Mouse (Mus musculus) left cerebral cortex, adult 2 months (tissue): ENCODE data around the gene Eif5a2. TPM values are rescaled to one million over a fixed set of nuclear protein-coding genes. Genes with fewer than 3 reads are reported as not detected.

Source experiments
- DNase-seq, 2 experiments: peaks; one replicate each; pipeline ENCODE4 v3.0.0; 2021 to 2022; ENCODE audit warnings: low spot score in 2 of 2, mixed read lengths in 1 of 2; ENCODE audit errors: extremely low spot score in 1 of 2
- H3K27ac ChIP-seq: fragments of 200-600 bp; 2 replicates; pipeline ENCODE4 v1.8.1; 2022
- H3K4me3 ChIP-seq: fragments of 200-600 bp; 2 replicates; pipeline ENCODE4 v1.8.1; 2022
- CTCF ChIP-seq: fragments of 200-600 bp; IDR thresholded peaks from 2 replicates; pipeline ENCODE4 v1.8.1; 2022; ENCODE audit warnings: antibody characterized with exemption, mild to moderate bottlenecking, moderate library complexity
- intact Hi-C: fragments of 180-260 bp; cut with DNase I; formaldehyde crosslinking; loops from one replicate; pipeline ENCODE4 v1.15.1; 2025
- long read RNA-seq, 2 experiments: library from polyadenylated mRNA; stranded (forward); transcript quantifications; one replicate each; pipeline ENCODE4 v2.0.0; 2021; ENCODE audit warnings: borderline mapping rate in 2 of 2
- total RNA-seq, 2 experiments: library from RNA; stranded (reverse); gene quantifications; 2 replicates each; pipeline ENCODE4 v1.2.3; 2021

The Eif5a2 gene
- total RNA-seq: 10 to 100 TPM; 32.8 to 36.7 TPM
- long read RNA-seq, experiment 1, full-length matches to known transcripts: 57 of 68 reads
- long read RNA-seq, experiment 1, partial matches to known transcripts: 11 of 68 reads
- long read RNA-seq, experiment 1, other reads (novel, unspliced or antisense): 0 of 68 reads
- long read RNA-seq, experiment 2, full-length matches to known transcripts: 64 of 69 reads
- long read RNA-seq, experiment 2, partial matches to known transcripts: 1 of 69 reads
- long read RNA-seq, experiment 2, other reads (novel, unspliced or antisense): 4 of 69 reads

DNA sequence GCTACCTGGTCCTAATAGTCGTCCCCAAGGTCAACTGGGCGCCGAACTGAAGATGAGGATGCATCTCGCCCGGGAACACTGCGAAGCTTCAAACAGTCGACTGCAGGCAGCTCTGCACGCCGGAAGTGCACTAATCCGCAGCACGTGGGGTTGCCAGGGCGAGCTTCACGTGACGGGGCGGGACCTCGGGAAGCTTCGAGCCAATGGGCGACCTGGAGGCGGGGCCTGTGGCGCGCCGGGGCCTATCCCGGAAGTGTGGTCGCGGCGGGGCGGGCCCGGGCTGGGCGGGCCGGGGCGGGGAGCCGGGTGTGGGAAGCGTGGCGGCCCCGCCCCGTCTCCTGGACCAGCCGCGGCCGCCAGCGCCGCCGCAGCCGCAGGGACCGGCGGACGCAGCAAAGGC lies at the start of gene Eif5a2:
Eif5a2 (plus strand) TSS at position 283 of the 400 bp plus-strand sequence.
- peak within 1 kb of the TSS; percentile 57 for H3K27ac ChIP-seq
- intact Hi-C loops: loop anchor here (1.0 kb wide), 1 partner anchor 25 kb away; no protein-coding TSS in a partner anchor

DNA sequence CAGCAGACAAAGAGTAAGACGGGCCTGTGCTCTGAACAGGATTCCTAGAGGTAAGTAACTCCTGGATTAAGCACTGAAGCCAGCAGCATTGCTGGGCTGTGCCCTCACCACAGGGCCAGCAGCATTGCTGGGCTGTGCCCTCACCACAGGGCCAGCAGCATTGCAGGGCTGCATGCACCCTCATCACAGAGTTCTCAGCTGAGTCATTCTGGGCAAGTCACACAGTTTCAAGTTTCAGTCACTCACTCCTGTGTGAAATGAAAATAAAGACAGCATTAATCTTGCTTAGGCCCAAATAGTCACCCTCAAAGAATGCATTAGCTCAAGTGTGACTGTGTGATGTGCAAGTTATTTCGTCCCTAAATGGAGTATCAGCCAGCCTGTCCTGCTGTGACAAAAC lies 46.4 kb upstream of the Eif5a2 start:
- H3K4me3 ChIP-seq: no peak overlapping the region
- no peak for TF ChIP-seq CTCF
- no peak overlapping the region for H3K27ac ChIP-seq
- intact Hi-C loops: no loop called here
- no peak for DNase-seq

More for the DNA sequence above, at the start of gene Eif5a2:
- no peak for TF ChIP-seq CTCF
- peak within 1 kb of the TSS; percentile 88 for H3K4me3 ChIP-seq
- peak; percentile 91 to 93 for DNase-seq

DNA sequence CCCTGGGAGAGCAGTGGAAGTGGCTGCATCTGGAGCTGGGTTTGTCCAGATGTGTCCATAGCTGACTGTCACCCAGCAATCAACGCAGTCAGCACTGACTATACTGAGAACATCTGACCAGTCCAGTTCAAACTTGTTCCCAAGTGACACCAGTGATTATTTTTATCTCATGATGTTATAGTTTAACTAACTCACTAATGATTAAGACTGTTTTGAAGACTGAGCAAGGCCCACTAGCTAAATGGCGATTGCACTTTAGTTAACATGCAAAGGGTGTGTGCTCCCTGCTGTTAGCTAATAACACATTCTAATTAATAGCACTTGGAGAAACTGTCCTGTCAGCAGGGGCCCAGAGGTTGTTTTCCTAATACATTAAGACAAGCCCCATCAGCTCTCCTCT lies 44.1 kb upstream of the Eif5a2 start:
- intact Hi-C loops: no loop called here
- no peak overlapping the region for H3K4me3 ChIP-seq
- H3K27ac ChIP-seq: no peak overlapping the region
- TF ChIP-seq CTCF: no peak
- DNase-seq: no peak

DNA sequence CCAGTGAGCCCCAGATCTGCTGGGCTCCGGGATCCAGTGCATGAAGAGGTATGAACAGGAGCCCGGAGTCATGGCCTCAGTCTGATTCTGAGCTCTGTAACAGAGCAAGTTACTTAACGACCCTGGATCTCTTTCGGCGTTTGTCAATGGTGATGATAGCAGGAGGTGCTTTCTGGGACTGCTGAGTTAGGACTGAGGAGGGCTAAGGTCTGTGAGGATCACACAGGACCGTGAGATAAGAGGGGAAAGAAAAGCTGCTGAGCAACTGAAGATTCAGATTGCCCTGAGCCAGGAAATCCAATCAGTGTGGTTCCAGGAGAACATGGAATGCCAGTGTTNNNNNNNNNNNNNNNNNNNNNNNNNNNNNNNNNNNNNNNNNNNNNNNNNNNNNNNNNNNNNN lies 40.7 kb upstream of the Eif5a2 start:
- no peak for TF ChIP-seq CTCF
- no peak overlapping the region for H3K27ac ChIP-seq
- intact Hi-C loops: loop anchor here (5.0 to 10.0 kb wide), 2 partner anchors 73 to 186 kb away; no protein-coding TSS in a partner anchor
- DNase-seq: no peak
- no peak overlapping the region for H3K4me3 ChIP-seq

- intact Hi-C loops: loop anchor here (5.0 to 10.0 kb wide), 2 partner anchors 76 to 188 kb away; no protein-coding TSS in a partner anchor
- no peak overlapping the region for H3K4me3 ChIP-seq
- no peak for DNase-seq
- no peak overlapping the region for H3K27ac ChIP-seq
- no peak for TF ChIP-seq CTCF
Measured at GRCm38 (mm10) chr3:28743251-28743650, 37.8 kb upstream of the Eif5a2 start.

DNA sequence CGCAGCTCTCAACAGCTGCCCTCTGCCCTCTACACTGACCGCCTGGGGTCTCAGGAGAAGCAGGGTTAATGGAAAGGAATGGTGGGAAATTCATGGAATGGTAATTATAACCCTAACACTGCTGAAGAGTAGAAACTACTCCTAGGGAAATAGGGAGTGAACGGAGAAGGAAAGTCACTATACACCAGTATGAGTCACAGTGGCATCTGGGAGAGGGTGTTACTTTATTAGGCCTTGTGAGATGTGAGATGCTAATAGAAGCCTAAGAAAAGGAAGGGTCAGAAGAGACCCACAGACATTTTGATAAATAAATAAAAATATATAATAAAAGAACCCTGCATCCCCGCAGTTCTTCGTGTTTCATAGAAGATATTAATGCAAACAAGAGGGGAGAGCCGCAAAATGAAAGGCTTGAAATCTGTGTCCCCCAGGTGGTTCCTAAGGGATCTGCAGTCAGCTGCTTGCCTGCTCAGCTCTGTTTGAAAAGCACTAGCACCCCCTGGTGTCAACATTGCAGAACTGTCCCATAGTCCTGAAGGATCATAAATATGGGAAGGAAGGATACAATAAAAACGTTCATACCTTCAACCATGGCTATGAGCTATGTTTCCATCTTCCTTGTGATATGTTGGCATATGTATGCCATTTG lies 35.1 kb upstream of the Eif5a2 start:
- Histone ChIP-seq H3K27ac (no peak overlapping the region), H3K4me3 (no peak overlapping the region)
- intact Hi-C loops: loop anchor here (2.0 to 10.0 kb wide), 4 partner anchors 191 to 764 kb away; partner anchors contain the start of gene Tnik
- DNase-seq: peak; percentile 75 to 76
- TF ChIP-seq CTCF: peak; percentile 100

- no peak overlapping the region for H3K4me3 ChIP-seq
- TF ChIP-seq CTCF: no peak
- intact Hi-C loops: loop anchor here (5.0 to 10.0 kb wide), 3 partner anchors 193 to 766 kb away; partner anchors contain the start of gene Tnik
- no peak overlapping the region for H3K27ac ChIP-seq
- DNase-seq: no peak
Measured at GRCm38 (mm10) chr3:28748151-28748550, 32.9 kb upstream of the Eif5a2 start.

DNA sequence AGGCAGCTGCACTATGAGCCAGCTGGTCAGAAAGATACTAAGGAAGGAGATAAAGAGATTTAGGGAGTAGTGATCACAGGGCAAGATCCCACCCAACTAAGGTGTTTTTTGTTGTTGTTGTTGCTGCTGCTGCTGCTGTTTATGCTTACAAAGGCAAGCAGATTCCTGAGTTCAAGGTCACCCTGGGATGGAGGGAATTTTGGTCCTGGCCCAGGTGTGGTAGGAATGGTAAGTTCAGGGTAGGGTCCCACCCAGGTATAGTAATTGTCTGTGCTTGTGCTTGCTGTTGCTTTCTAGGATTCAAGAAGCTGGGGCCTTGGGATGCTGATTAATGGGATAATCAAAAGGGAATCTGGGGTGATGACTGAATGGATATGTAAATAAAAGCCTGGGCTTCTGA lies 32.1 kb upstream of the Eif5a2 start:
- intact Hi-C loops: loop anchor here (5.0 to 10.0 kb wide), 3 partner anchors 194 to 767 kb away; partner anchors contain the start of gene Tnik
- H3K27ac ChIP-seq: no peak overlapping the region
- no peak for DNase-seq
- no peak overlapping the region for H3K4me3 ChIP-seq
- TF ChIP-seq CTCF: no peak

DNA sequence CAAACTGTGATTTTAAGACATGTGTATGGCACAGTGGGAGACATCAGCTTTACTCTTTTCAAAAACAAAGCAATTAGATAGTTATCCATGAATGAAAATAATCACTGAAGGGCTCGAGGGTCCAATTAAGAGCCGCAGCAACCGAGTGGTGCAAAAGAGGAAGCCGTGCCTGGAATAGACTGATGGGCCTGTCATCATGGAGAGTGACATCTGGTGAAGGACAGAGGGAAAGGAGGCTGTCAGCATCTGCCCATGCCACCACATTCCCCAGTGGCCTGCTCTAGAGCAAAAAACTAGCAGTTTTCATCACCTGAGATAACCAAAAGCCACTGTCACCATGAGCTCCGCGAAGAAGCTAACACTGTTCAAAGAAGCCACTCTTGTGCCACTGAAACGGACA lies 25.6 kb upstream of the Eif5a2 start:
- no peak for DNase-seq
- intact Hi-C loops: no loop called here
- Histone ChIP-seq H3K27ac (no peak overlapping the region), H3K4me3 (no peak overlapping the region)
- TF ChIP-seq CTCF: no peak

DNA sequence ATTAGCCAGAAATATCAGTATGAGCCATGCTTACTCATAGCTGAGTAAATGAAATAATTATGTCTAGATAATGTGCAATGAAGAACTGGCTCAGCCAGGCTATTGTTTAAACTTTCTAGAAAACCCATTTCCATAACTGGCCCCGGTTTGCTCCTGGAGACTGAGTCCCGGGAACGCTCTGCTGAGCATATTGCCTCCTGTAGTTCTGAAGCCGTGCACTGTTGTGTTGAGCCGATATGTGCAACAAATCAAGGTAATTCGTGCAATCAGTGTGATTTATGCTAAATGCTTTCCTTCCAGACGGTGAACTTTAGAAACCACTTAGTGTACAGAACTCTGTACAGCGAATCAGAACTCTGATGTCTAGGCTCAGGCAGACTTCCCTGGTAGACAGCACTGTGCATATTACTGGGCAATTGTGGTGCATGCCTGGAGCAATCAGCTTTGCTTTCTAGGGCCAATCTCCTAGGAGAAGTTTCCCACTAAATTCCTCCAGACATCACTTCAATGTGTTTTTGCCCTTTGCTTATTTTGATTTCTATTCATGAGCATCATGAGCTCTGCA lies 19.8 kb upstream of the Eif5a2 start:
- no peak for TF ChIP-seq CTCF
- intact Hi-C loops: no loop called here
- no peak overlapping the region for H3K27ac ChIP-seq
- no peak overlapping the region for H3K4me3 ChIP-seq
- no peak for DNase-seq

DNA sequence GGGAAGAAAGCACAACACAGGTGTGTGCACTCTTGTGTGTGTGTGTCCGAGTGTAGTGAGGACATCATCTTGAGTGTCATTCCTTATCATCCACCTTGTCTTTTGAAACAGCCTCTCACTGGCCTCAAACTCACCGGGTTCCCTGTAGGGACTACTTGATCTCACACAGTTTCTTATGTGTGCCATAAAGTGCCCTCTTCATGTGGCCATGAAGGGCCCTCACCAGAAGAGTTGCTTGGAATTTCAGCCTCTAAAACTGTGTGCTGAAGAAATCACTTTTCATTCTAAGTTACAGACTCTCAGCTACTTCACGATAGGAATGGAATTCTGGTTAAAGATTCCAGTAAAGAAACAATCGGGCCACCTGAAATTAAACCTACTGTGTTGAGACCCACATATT lies 14.1 kb upstream of the Eif5a2 start:
- TF ChIP-seq CTCF: no peak
- intact Hi-C loops: no loop called here
- H3K4me3 ChIP-seq: no peak overlapping the region
- DNase-seq: no peak
- H3K27ac ChIP-seq: no peak overlapping the region

DNA sequence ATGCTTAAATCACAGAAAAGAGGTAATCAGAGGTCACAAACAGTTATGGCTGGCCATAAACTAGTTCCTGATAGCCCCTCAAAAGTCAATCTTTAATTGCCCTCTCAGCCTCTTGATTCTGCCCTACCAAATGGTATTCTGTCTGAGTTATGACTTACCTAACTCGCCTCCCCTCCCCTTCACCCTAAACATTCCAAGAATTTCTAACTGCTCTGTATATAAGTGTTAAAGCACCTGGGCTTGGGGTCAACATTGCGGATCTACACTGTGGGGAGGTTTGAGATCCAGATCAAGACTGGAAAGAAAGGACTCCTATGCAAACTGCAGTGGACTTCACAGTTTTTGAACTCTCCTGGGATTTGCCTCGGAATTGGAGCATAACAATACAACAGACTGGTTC lies 12.9 kb upstream of the Eif5a2 start:
- no peak overlapping the region for H3K27ac ChIP-seq
- intact Hi-C loops: no loop called here
- TF ChIP-seq CTCF: no peak

More for the DNA sequence above, 12.9 kb upstream of the Eif5a2 start:
- no peak overlapping the region for H3K4me3 ChIP-seq
- no peak for DNase-seq
